Mouse (Mus musculus) bone marrow, adult 2 months (tissue): Measurements from ENCODE around the gene Etv6.

ENCODE experiments used
- CTCF ChIP-seq: fragments of 200-500 bp; IDR thresholded peaks from 2 replicates; pipeline ENCODE4 v1.5.1; 2011; ENCODE audit warnings: low read length, control low read depth; ENCODE audit not compliant: control insufficient read depth, insufficient read depth
- POLR2A ChIP-seq: fragments of 200-500 bp; IDR thresholded peaks from 2 replicates; pipeline ENCODE4 v1.6.1; 2011; ENCODE audit warnings: low read depth, mild to moderate bottlenecking, control low read depth, low read length, borderline replicate concordance; ENCODE audit not compliant: control insufficient read depth

- no peak for TF ChIP-seq CTCF
- no peak for TF ChIP-seq POLR2A
These were observed 208.6 kb downstream of the Etv6 start for GRCm38 (mm10) chr6:134244071-134244470.
